Mouse (Mus musculus) lung, embryonic 14.5 days (tissue): ENCODE data around the gene Creld1. TPM values are rescaled to one million over a fixed set of nuclear protein-coding genes. Genes with fewer than 3 reads are reported as not detected.
A peak's percentile ranks its signal among the peaks of the same experiment; 100 is the strongest.

ENCODE experiments used
- ATAC-seq: fragments of 200-750 bp; cut with Nextera tagmentation; 2 replicates; pipeline ENCODE4 v1.8.0; 2017; ENCODE audit warnings: mild to moderate bottlenecking, moderate TSS enrichment, moderate library complexity; ENCODE audit not compliant: insufficient read depth
- DNase-seq: peaks from one replicate; pipeline ENCODE4 v3.0.0-alpha.2; 2015
- H3K27ac ChIP-seq: fragments of 300-500 bp; sonication (generic); 2 replicates; pipeline ENCODE4 v1.5.1; 2014; ENCODE audit warnings: low read depth, mild to moderate bottlenecking, moderate library complexity
- H3K27me3 ChIP-seq: fragments of 300-500 bp; sonication (generic); 2 replicates; pipeline ENCODE4 v1.6.1; 2014; ENCODE audit warnings: low read length, control low read depth; ENCODE audit not compliant: insufficient read depth
- H3K36me3 ChIP-seq: fragments of 300-500 bp; sonication (generic); 2 replicates; pipeline ENCODE4 v1.6.1; 2014; ENCODE audit warnings: control low read depth; ENCODE audit not compliant: insufficient read depth
- H3K4me1 ChIP-seq: fragments of 300-500 bp; sonication (generic); 2 replicates; pipeline ENCODE4 v1.6.1; 2014; ENCODE audit warnings: antibody characterized with exemption, control low read depth; ENCODE audit not compliant: insufficient read depth
- H3K4me2 ChIP-seq: fragments of 300-500 bp; sonication (generic); 2 replicates; pipeline ENCODE4 v1.6.1; 2014; ENCODE audit warnings: mild to moderate bottlenecking
- H3K4me3 ChIP-seq: fragments of 300-500 bp; sonication (generic); 2 replicates; pipeline ENCODE4 v1.5.1; 2014; ENCODE audit warnings: low read depth, low read length
- H3K9ac ChIP-seq: fragments of 300-500 bp; sonication (generic); 2 replicates; pipeline ENCODE4 v1.6.1; 2014
- H3K9me3 ChIP-seq: fragments of 300-500 bp; sonication (generic); 2 replicates; pipeline ENCODE4 v1.6.1; 2016; ENCODE audit warnings: low read depth, low read length, control low read depth
- CTCF ChIP-seq: IDR thresholded peaks from 2 replicates; pipeline ENCODE4 v1.5.1; 2016; ENCODE audit warnings: antibody characterized with exemption, low read depth
- WGBS: fragments of 180-500 bp; shearing (Covaris S2); extraction: QIAGEN DNeasy Blood & Tissue Kit; methylation state at CpG from one replicate; pipeline ENCODE4 v1.1.7; 2014; 5-methylcytosine and 5-hydroxymethylcytosine counted together
- polyA plus RNA-seq: library from polyadenylated mRNA; unstranded; fragments of >200 nt; fragmentation: Nextera tagmentation; extraction: Ambion mirVana; gene quantifications from 2 replicates; pipeline ENCODE4 v1.2.1, GENCODE M21; 2014

Creld1 gene
- polyA plus RNA-seq, 1 experiment from 2014 or later: 20.7 TPM

DNA sequence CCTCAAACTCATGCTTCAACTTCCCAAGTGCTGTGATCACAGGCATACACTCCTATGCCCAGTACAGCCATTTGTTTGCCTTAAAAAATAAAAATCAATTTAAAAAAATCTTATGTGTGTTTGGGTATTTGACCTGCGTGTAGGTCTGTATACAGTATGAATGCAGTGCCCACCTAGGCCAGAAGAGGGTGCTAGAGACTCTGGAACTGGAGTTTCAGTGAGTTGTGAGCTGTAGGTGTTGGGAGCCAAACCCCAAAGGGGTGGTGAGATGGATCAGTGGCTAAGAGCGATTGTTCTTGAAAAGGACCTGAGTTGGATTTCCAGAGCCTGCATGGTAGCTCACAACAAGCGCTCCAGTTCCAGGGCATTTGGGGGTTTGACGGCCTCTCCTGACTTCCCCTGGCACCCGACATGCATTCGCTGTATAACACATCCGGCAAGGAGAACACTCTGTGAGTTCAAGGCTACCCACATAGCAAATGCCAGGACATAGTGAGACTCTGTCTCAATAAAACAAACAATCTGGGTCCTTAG lies 41.9 kb upstream of the Creld1 start:
- Histone ChIP-seq H3K4me1 (peaks cover 8% of the 10 kb centered on the region), H3K9ac (no peak overlapping the region), H3K9me3 (no peaks in the 10 kb centered on the region), H3K36me3 (0 out of 2 replicates have a peak, but pooled peaks cover 4% of the 10 kb centered on the region), H3K27ac (no peak overlapping the region), H3K4me2 (no peak overlapping the region), H3K27me3 (no peaks in the 10 kb centered on the region), H3K4me3 (no peak overlapping the region)
- TF ChIP-seq CTCF: peak; percentile 83
- WGBS: 54% methylated on average over 7 of the region's 7 CpGs
- ATAC-seq (peak; percentile 23; the same call in 1 of the 2 replicates), DNase-seq (peak; percentile 91)

- no peak for TF ChIP-seq CTCF
- peak overlapping the region; percentile 43; the same call in 1 of the 2 replicates for H3K27ac ChIP-seq
- H3K27me3 ChIP-seq: no peaks in the 10 kb centered on the region
- peak; percentile 23; the same call in 1 of the 2 replicates for ATAC-seq
- DNase-seq: no peak
- peaks cover 8% of the 10 kb centered on the region for H3K4me1 ChIP-seq
- peak overlapping the region; percentile 83 for H3K4me2 ChIP-seq
- 36% methylated on average over 9 of the region's 9 CpGs for WGBS
- peak overlapping the region; percentile 90 for H3K9ac ChIP-seq
- H3K9me3 ChIP-seq: no peaks in the 10 kb centered on the region
- H3K36me3 ChIP-seq: peaks cover 11% of the 10 kb centered on the region
- H3K4me3 ChIP-seq: peak overlapping the region; percentile 99
Observed at GRCm38 (mm10) chr6:113442087-113442441, 41.0 kb upstream of the Creld1 start.

DNA sequence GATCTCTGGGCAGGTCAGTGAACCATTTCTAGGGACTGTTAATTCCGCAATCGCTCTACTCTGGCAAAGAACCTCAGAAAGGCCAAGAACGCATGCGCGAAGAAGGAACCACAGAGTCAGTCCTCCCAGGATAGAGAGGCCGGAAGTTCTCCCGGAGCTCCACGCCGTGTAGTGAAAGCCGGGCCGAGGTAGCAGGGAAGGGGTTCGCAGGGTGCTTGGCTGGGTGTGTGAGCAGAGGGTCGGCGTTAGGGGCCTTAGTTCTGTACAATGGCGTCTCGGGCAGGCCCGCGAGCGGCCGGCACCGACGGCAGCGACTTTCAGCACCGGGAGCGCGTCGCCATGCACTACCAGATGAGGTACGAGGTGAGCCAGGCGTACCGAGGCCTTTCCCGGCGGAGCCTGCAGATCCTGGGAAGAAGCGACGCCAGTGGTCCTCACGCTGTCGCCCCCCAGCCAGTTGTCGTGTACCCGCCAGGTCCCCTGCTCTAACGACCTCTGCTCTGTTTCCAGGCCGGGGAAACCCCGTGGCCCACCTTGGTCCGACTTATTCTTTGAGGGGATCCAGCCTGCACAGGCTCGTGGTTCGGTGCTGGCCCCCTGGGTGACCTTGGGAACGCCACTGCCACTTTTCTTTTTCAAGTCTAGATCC lies 40.5 kb upstream of the Creld1 start, which contains the start of gene Jagn1:
Gene Jagn1, plus strand, starts transcription at position 128 of the 649 bp plus-strand sequence.
- no peak for TF ChIP-seq CTCF
- under 1% methylated on average over 45 of the region's 45 CpGs for WGBS
- Histone ChIP-seq H3K36me3 (peaks cover 16% of the 10 kb centered on the region), H3K27ac (peak within 1 kb of the TSS; percentile 43; the same call in 1 of the 2 replicates), H3K27me3 (no peaks in the 10 kb centered on the region), H3K4me1 (peaks cover 8% of the 10 kb centered on the region), H3K9me3 (no peaks in the 10 kb centered on the region), H3K4me2 (peak within 1 kb of the TSS; percentile 83), H3K9ac (peak within 1 kb of the TSS; percentile 90), H3K4me3 (peak within 1 kb of the TSS; percentile 99)
- DNase-seq (peak; percentile 98), ATAC-seq (peak; percentile 94)

- DNase-seq (peak; percentile 32), ATAC-seq (no peak)
- peak; percentile 49; the same call in 1 of the 2 replicates for TF ChIP-seq CTCF
- Histone ChIP-seq H3K27me3 (no peaks in the 10 kb centered on the region), H3K9ac (peak overlapping the region; percentile 90), H3K4me3 (peak overlapping the region; percentile 99), H3K4me2 (peak overlapping the region; percentile 83), H3K36me3 (peaks cover 21% of the 10 kb centered on the region), H3K9me3 (no peaks in the 10 kb centered on the region), H3K4me1 (peaks cover 8% of the 10 kb centered on the region), H3K27ac (peak overlapping the region; percentile 43; the same call in 1 of the 2 replicates)
- WGBS: 43% methylated on average over 12 of the region's 12 CpGs
Observed at GRCm38 (mm10) chr6:113443091-113443490, 40.0 kb upstream of the Creld1 start.

DNA sequence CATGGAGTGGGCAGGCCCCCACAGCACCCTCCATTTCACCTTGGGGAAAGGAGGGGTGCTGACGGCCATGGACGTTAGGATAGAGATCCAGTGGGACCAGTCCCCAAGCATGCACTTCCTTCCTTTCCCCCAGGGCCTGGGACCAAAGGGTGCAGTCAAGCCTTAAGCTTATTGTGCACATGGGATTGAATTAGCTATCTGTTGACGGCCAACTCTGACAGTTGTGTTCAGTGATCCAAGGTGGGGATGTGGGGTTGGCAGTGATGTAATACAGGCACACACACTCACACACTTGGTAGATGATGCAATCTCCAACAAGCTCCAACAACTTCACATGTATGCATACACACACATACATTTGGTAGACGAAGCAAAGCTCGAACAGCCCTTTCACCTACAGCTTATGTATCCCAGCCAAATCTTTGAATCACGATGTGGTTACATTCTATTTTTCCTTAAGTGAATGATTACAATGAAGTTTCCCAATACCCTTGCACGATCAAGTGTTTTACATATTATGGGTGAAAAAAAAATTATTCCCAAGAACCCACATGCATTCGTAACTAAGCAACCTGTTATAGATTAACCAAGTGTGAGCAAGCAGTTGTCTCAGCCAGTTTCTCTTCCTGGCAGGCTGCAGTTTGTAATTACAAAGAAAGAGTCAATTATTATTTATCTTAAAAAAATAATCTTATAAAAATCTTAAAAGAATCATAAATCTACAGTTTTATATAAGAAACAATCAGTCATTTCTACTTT lies 38.7 kb upstream of the Creld1 start:
- no peak for TF ChIP-seq CTCF
- no peaks in the 10 kb centered on the region for H3K27me3 ChIP-seq
- peaks cover 31% of the 10 kb centered on the region for H3K36me3 ChIP-seq
- H3K4me3 ChIP-seq: no peak overlapping the region
- H3K4me1 ChIP-seq: peaks cover 8% of the 10 kb centered on the region
- WGBS: 83% methylated on average over 6 of the region's 8 CpGs
- H3K4me2 ChIP-seq: no peak overlapping the region
- ATAC-seq (no peak), DNase-seq (no peak)
- no peak overlapping the region for H3K9ac ChIP-seq
- no peak overlapping the region for H3K27ac ChIP-seq
- H3K9me3 ChIP-seq: no peaks in the 10 kb centered on the region

DNA sequence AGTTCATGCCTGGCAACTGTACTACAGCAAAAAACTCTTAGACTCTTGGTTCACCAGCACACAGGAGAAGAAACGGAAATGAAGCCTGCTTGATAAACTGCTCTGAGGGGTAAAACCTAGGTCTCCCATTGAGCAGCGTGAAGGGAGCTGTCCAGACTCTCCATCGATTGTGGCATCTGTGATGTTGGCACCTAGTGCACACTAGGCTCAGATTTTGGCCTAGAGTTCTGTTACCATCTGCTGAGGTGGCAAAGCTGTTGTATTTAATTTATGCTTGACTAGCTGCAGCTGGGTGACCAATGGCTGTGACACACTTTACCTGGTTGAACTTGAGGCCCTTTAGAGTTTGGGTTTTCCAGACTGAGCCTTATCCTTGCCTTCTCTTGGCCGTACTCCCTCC lies 35.5 kb upstream of the Creld1 start:
- Histone ChIP-seq H3K27ac (no peak overlapping the region), H3K9ac (no peak overlapping the region), H3K27me3 (no peaks in the 10 kb centered on the region), H3K4me3 (no peak overlapping the region), H3K4me2 (no peak overlapping the region), H3K36me3 (peaks cover 31% of the 10 kb centered on the region), H3K4me1 (peaks cover 8% of the 10 kb centered on the region), H3K9me3 (no peaks in the 10 kb centered on the region)
- WGBS: 95% methylated on average over 4 of the region's 4 CpGs
- no peak for DNase-seq
- no peak for TF ChIP-seq CTCF
- no peak for ATAC-seq

DNA sequence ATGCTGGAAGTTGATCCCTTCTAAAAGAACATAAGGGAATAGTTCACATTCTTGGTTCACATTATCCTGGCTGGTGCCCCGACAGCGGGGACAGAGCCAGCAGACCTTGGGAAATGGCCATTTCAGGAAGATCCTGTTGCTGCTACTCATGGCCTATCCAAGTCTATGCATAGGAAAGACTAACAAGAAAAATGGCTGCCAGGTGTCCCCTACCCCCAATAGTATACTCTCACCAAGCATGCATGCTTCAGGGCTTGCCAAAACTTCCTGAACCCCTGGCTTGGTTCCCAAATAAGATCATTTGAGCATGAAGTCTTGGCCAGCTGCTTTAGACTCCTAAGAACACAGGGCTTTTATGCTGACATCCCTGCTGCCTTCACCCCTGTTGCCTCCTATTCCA lies 31.3 kb upstream of the Creld1 start:
- H3K27ac ChIP-seq: no peak overlapping the region
- H3K9ac ChIP-seq: no peak overlapping the region
- H3K36me3 ChIP-seq: peaks cover 22% of the 10 kb centered on the region
- H3K4me3 ChIP-seq: no peak overlapping the region
- H3K4me2 ChIP-seq: no peak overlapping the region
- no peaks in the 10 kb centered on the region for H3K27me3 ChIP-seq
- no peak for TF ChIP-seq CTCF
- peak; percentile 47; the same call in 1 of the 2 replicates for ATAC-seq
- WGBS: 61% methylated on average over 2 of the region's 2 CpGs
- no peaks in the 10 kb centered on the region for H3K9me3 ChIP-seq
- H3K4me1 ChIP-seq: no peaks in the 10 kb centered on the region; the same call in 1 of the 2 replicates
- DNase-seq: peak; percentile 71
